Mouse (Mus musculus) lung, postnatal 36 days (tissue): ENCODE measurements around the gene Gm20538.

Experiments
- DNase-seq: peaks from one replicate; pipeline ENCODE4 v3.0.0; 2022; ENCODE audit warnings: mixed read lengths

Gm20538 gene

DNA sequence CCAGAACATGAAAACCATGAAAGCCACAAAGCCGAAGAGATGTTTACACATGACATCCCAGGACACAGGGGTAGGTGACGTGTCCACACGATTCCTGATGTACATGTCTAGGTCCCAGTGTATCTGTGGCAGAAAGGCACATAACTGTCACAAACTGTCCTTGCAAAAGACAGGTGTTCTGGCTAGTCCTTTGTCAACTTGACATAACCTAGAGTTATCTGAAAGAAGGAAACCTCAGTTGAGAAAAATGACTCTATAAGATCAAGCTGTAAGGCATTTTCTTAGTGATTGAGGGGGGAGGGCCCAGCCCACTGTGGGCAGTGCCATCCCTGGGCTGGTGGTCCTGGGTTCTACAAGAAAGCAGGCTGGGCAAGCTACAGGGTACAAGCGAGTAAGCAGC, at the start of gene Gm20538:
TSS of gene Gm20538 (minus strand) at position 101 of the 400 bp plus-strand sequence.
- DNase-seq = no peak

DNA sequence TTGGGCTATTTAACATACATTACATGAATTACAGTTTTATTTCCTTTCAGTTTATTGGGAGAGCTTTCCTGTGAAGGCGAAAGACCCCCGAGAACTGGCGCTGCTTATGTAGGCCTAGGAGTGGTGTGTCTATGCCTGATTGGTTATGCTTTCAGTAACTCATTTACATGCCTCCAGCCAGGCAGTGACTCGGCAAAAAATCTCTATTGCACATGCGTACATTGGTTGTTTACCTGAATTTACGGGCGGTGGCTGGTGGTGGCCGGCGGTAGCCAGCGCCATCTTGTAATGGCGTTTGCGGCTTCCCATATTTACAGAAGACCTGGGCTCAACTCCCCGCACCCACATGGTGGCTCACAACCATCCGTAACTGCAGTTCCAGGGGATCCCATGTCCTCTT, 41.5 kb upstream of the Gm20538 start:
- DNase-seq = no peak

DNA sequence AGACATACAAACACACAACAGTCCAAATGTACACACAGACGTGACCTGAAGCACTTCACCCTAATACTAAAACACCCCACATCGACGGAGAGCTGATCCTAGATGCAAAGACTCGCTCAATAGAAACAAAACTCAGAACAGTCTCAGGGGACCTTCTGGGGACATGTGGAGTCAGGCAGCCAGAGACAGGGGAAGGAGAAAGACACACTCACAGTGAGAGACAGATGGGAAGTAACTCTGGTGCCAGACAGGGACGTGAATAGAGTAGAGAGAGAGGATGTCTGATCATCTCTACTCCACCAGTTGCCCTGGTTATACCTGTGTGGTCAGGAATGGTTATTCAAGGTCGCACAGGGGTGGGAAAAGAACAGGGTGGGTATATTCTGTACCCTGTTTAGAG, 39.0 kb upstream of the Gm20538 start:
- DNase-seq = no peak

DNA sequence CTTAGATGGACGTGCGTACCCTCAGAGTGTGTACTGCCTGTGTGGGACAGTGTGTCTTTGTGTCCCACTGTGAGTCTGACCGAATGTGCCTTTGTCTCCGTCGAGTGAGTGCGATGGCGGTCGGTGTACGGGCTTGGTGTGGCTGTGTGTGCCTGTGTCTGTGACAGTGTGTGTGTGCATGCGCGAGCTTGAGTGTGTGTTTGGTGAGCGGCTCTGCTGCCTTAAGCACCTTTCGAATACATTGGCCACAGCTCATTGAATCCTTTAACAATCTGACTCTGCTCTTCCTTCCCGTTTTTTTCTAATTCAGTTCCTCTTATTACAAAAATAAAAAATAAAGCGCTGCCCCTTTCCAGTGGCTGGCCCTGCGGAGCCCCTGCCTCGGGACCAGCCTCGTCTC, 38.4 kb upstream of the Gm20538 start:
- DNase-seq = no peak

DNA sequence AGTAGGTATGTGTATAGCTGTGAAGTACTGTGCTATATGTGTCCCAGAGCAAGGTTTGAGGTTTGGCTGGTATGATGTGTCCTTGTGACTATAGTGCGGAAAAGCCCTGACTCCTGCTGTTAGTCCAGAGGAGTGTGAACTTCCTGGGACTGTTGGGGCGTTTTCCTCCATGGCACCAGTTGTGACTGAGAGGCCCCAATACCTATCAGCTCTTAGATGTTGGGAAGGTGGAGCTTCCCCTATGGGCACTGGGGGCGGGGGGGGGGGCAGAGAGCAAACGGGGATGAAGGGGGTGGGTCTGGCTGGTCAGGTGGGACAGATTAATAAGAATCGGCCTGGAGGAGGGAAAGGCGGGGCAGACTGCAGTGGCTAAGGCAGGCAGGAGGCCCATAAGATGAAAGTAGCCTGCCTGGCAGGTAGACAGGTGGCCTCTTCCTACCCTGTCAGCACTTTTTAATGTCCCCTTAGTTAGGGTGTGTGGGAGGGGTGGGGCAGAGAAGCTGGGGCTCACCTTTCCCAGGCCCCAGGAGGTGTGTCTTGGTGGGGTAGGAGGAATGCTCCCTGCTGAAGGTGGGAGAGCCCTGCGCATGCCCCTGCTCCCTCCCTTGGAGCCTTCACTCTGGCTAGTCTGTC, 37.1 kb upstream of the Gm20538 start:
- DNase-seq = no peak

DNA sequence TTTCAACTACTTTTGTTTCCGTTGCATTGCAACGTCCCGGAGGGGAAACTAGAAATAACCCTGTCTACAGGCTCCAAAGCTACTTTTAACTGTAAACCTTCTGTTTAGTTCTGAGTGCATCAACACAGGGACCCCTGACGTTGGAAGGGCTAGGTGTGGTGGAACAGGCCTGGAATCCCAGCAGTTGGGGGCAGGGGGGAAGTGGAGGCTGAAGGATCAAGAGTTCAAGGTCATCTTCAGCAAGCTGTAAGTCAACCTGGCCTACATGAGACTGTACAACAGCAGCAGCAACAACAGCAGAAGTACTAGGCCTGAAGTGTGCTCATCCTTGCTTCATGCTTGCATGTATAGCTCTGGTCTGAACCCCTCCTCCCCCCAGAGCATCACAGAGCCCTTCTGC, 35.4 kb upstream of the Gm20538 start:
- no peak for DNase-seq

DNA sequence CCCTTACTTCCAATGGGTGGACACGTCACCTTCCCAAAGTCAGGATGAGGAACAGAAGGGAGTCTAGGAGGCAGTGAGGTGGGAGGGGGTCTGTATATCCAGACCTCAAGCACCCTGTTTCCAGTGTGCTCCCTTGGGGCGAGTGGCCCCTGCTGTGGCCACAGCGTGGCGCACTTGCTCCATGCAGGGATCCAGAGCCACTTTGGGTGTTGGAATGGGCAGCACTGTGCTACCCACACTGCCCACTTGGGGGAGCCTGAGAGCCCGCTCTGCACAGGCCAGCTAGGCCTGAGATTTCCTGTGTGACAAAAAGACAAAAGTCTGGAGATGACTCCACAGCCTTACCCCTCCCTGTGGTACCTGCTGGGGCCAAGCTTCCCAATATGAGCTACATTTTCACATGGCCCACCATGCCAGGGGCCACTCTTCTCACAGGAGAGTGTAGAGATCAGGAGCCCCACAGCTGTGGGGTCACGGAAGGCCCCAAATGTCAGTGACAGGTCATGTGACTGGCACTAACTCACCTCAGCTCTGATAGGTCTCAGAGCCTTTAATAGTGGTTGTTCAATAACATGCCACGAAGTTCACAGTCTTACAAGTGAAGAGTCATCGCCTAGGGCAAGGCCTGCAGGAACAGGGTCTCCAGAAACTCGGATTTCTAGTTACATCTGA, 30.1 kb upstream of the Gm20538 start:
- DNase-seq = peak; percentile 94

DNA sequence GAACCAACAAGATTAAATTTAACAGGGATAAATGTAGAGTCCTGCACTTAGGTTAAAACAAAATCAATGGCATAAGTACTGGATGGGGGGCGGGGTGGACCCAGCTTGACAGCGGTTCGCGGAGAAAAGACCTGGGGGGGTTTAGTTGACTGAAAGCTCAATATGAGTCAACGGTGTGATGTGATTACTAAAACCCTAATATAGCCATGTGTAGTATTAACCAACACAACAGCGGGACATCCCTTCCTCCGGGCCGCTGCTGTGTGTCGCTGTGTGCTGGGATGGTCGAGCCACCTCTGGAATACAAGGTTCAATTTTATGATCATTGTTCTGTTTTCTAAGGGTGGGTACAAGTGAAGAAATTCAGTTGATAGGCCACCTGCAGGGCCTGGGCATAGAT, 29.5 kb upstream of the Gm20538 start:
- DNase-seq = no peak

DNA sequence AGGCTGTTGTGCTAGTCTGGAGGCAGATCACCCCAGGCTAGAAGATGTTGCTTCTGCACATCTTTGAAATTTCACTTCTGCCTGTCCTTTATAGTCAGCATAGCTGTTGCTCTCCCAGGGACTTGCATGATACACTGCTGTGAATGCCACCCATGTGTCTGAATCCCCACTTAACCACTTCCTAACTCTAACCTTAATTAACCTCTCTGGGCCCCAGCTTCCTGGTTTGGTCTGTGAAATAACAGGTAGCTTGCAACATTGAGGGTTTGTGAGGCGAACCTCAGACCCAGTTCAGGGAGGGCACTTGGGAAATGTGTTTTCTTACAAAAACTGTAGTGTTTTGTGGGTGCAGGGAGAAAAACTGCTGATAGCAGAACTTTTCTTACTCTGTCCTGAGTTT, 25.4 kb upstream of the Gm20538 start:
- DNase-seq = peak; percentile 28

DNA sequence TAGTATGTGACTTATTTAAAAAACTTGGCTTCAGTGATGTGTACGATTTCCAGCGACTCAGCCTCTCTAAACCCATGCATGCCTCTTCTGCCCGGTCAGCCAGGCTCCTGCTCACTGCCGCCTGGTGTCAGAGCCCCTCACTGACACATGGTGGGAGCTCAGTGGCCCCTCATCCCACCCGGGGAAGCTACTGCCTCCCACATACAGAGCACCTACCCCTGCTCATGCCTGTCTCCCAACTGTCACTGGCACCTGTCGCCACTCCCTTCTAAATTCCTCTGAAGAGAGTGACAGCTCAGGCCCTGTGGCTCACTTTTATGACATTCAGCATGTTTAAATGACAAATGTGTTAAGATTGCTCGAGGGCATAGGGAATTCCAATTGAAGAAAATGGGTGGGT, 23.6 kb upstream of the Gm20538 start:
- no peak for DNase-seq

DNA sequence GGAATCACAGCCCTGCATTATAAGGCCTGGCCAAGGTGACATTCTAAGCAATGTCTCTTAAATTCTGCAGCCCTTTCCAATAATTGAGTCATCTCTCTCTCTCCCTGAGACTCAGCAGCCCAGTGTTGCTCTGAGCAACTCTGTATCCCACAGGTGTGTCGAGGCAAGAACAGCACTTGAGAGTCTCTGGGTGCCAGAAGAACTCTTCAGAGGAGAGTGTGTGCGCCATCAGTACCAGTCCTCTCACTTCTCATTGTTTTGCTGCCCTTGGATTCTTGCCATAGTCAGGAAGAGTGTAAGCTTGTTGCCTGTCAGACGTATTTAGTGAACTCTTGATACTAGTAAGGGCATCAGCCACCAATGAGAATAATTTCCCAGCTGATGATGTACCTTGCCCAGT, 15.1 kb upstream of the Gm20538 start:
- DNase-seq = peak; percentile 47

DNA sequence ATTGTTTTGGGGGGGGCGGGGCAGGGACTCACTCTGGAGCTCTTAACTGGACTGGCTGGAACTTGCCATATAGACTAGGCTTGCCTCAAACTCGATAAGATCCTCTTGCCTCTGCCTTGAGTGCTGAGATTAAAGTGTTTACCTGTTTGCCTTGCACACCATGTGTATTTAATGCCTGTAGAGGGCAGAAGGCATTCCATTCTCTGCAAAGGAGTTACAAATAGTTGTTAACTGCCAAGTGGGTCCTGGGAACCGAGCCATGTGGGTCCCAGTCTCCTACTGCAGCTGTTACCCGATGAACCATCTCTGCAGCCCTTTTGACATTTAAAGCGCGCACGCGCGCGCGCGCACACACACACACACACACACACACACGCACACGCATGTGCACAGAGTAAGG, 11.4 kb upstream of the Gm20538 start:
- DNase-seq = peak; percentile 52

DNA sequence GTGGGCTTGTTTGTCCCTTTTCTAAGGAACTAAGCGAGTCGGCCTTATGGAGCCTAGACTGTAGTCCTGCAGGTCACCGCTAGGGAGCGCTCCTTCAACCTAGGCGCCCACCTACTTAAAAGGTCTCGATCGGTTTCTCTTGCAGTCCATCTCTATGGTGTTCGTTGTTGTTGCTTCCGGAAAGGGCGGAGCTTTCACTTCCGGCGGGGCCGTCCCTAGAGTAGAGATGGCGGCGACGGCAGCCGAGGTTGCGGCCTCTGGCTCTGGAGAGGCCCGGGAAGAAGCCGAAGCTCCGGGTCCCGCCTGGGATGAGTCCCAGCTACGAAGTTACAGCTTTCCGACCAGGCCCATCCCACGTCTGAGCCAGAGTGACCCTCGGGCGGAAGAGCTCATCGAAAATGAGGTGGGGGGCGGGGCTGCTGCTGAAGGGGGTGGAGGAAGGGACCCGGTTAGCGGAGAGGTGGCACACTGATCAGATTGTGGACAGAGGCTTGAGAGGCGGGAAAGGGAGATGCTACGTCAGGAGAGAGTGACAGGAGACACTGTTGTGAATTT, 10.1 kb upstream of the Gm20538 start, which contains the start of gene Hif1an:
TSS of gene Hif1an (plus strand) at position 199 of the 555 bp plus-strand sequence.
- peak; percentile 99 for DNase-seq

DNA sequence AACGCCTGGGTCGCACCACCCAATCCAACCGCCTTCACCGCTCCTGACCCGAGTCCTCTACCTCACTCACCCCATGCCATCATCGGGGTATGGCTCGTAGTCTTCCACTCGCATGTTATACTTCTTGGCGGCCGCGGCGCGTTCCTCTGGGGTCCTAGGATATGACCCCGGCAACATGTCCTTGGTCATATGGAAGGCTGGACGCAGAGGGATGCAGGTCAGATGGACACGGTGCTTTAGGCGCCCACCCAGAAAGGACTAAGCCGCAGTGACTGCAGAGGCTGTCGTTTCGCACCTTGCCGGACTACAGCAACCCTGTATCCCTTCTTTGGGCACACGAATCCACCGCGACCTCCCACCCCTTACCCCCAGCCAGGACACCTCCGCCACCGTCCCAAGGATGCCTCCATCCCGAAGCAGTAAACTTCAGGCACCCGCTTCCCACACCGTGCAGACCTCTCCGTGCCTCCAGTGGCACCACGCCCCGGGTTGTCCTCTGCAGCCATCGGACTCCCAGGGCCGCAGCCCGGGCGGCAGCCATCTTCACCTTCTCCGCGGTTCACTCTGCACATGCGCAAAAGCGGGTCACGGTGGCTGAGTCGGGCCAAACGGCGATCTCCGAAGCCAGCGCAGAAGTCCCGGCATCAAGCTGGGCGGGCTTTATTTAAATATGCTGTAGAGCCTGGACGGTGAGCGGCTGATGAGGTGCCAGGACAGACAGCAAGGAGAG, 2.4 kb upstream of the Gm20538 start, which contains the start of gene Ndufb8:
TSS of gene Ndufb8 (minus strand) at position 580 of the 730 bp plus-strand sequence.
- peak; percentile 96 for DNase-seq

DNA sequence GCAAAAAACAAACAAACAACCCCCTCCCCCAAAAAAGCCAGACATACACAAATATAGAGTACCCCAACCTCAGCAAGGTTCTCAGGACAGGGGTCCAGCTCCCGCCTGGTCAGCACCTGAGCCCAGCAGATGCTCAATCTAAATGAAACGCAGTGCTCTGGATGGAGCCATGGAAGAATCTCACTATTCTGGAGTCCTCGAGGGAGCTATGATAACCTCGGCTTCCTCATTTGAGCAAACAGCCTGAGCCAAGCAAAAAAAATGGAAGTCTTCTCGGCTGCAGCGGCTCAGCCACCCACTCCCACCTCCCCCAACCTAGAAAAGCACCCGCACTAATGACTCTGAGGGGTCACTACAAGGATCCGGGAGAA, 1.8 kb upstream of the Gm20538 start:
- peak; percentile 5 for DNase-seq

DNA sequence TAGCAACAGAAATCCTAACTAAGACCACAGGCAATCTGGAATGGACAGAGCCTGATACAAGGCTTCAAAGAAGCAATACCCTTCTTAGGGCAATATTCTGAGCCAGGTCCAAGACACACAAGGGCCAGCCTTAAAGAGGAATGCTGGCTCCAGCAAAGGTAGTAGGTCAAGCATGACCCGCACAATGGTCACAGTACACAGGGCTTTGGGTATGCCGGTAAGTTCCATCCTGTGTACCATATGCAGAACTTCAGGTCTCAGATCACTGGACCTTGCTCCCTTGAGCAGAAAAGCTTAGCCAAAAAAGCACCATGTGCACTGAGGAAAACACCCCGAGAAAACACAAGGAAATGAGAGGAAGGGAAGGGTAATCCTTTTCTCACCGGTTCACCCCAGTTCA, 655 bp upstream of the Gm20538 start:
- DNase-seq = no peak

DNA sequence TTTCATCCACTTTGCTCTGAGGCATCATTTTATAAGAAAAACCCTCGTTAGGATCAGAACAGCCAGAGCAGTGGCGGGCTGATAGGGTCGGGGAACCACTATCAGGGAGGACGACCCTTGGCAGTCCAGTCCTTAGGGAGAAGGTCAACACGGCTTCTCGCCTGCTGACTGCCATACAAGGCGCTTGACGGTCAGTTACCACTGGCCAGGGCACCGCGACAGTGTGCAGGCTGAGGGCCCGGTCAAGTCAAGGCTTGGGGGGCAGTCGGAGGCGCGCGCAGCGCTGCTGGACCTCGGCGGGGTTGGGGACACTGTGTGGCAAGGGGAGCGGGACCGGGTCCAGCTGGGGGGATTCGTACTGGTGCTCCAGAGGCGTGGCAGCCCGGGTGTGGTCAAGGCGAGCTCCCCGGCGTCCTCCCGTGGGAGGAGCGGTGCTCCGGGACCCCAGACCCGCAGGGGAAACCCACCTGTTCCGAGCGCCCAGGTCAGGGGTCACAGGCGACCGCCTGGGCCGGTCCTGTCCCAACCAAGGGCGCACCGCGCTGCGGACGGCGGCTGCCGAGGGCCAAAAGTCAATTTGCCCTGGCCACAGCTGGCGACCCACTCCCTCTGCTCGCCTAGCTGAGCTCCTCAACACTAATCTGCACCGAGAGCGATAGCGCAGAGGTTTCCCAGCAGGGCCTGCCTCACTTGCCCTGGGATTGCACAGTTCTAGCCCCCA, 7.2 kb downstream of the Gm20538 start, which contains the start of gene Sec31b:
TSS of gene Sec31b (minus strand) at position 544 of the 721 bp plus-strand sequence.
- peak; percentile 23 for DNase-seq

DNA sequence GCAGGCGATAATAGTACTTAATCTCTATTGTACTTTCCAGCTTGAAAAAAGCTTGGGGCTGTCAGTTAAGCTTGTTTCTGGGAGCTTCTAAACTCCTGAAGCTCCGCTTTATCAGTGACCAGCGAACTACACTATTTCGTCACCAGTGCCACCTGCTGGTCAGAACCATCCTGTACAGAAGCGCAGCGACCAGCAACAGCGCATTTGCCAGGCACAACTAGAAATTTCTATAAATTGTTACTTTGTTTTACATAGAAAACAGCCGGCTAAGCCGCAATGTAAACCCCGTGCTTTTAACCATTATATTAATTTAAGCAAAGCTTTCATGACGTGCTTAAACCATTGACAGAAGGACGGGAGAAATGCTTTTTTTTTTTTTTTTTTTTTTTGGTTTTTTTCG, 7.9 kb downstream of the Gm20538 start:
- DNase-seq = peak; percentile 87

DNA sequence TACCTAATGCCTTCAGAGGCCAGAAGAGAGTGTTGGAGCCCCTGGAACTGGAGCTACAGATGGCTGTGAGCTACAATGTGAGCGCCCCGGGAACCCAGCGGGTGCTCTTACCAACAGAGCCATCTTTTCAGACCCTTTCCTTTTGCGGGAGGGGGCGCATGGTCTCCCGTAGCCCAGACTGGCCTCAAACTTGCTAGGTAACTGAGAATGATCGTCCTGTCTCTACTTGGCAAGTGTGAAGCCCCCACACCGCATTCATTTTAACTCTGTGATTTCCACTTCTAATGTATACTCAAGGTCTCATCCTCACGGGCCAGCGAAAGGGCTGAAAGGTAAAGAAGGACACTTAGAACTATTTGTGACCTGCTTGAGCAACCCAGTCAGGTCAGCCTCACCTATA, 8.3 kb downstream of the Gm20538 start:
- no peak for DNase-seq

DNA sequence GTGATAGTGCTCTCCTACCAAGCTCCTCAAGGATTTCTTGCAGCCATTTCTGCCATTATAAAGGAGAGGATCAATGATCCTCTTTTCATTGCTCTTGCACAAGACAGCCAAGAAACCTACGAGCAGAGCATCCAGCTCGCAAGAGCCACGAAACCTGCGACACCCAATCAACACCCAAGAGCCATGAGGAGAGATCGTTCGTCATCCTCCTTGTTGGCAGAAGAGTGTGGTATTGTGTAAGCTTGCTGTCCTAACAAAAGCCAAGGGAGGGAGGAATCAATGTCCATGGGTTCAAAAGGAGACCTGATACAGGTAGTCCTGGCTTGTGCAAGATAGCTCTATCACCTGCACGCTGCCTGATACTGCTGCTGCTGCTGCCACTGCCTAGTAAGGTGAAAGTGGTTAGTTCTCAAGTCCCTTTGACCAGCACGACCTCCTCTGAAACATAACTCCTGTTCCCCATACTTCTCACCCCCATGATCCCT, 9.9 kb downstream of the Gm20538 start:
- no peak for DNase-seq

DNA sequence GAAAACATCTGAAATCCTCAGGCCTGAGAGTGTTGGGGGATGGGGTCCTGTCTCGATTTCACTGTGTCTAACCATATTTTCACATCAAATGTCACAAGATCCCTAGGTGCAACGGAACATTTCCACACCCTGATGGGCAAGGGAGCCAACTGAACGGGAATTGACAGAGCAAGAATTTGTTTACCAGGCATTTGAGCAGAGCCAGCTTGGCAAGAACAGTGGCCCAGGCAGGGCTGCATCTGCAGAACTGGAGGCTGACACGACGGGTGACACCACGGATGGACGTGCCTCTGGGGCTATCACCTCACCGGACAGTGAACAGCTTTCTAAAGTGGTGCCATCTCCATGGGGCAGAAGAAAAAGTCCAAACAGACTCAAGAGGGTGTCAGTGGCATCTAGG, 15.2 kb downstream of the Gm20538 start:
- DNase-seq = no peak

DNA sequence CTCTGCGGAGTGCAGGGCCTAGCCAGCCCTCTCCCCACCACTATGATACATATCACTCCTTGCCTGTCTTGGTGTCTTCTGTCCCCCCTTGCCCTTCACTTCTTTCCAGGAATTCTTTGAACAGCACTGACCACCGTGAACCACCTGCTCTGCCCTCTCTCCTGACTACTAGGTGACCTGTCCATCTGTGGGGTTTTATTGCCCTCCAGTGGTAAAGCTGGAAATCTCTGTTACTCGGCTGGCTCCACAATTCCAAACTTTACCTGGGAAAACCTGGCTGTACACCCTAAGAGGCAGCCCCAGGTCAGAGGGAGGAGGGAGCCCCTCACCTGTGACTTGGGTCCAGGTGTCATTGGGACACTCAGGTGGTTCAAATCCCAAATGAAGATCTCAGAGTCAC, 17.3 kb downstream of the Gm20538 start:
- DNase-seq = no peak

DNA sequence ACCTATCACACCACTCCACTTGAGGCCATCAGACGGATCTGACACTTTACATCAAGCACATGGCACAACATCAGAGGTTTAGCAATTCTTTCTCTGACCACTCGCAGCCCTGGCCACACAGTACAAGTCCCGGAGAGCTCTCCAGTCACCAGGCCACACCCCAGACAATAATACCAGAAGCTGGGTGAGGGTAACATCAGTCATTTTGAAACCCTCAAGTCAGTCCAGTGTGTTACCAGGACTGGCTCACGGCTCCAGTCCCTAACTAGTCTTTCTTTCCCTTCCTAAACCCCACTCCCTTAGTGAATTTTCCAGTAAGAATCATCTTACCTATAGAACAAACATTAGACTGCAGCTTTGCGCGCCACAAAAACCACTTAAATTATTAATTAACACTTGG, 22.6 kb downstream of the Gm20538 start:
- peak; percentile 45 for DNase-seq
